Mouse (Mus musculus) cerebellum, adult 2 months (tissue): ENCODE results near the gene Uba3. TPM values are rescaled to one million over a fixed set of nuclear protein-coding genes. Genes with fewer than 3 reads are reported as not detected.

Experiments used
- DNase-seq, 2 experiments: peaks; one replicate each; pipeline ENCODE4 v3.0.0; 2021
- H3K27ac ChIP-seq: fragments of 200-500 bp; 2 replicates; pipeline ENCODE4 v1.5.1; 2012; ENCODE audit warnings: low read length, control low read depth, inconsistent platforms; ENCODE audit not compliant: insufficient read depth
- H3K27me3 ChIP-seq: fragments of 200-500 bp; 2 replicates; pipeline ENCODE4 v1.6.1; 2012; ENCODE audit warnings: inconsistent platforms, mild to moderate bottlenecking, low read length, moderate library complexity; ENCODE audit not compliant: control insufficient read depth, insufficient read depth
- H3K4me1 ChIP-seq: fragments of 200-500 bp; 2 replicates; pipeline ENCODE4 v1.6.1; 2011; ENCODE audit warnings: low read length; ENCODE audit not compliant: control insufficient read depth, insufficient read depth
- H3K4me3 ChIP-seq: fragments of 200-500 bp; replicated peaks from 2 replicates; pipeline ENCODE3; 2011; ENCODE audit warnings: mild to moderate bottlenecking, low read depth, low read length, control low read depth; ENCODE audit not compliant: insufficient read depth
- CTCF ChIP-seq: fragments of 200-500 bp; IDR thresholded peaks from 2 replicates; pipeline ENCODE4 v1.5.1; 2011; ENCODE audit warnings: low read depth, mild to moderate bottlenecking, control low read depth, low read length, moderate library complexity, borderline replicate concordance; ENCODE audit not compliant: insufficient read depth
- POLR2A ChIP-seq: fragments of 200-500 bp; IDR thresholded peaks from 2 replicates; pipeline ENCODE4 v1.6.1; 2011; ENCODE audit warnings: low read length, control low read depth, borderline replicate concordance; ENCODE audit not compliant: insufficient read depth
- WGBS: fragments of 180-500 bp; shearing (Covaris S2); methylation state at CpG from one replicate; pipeline ENCODE4 v1.1.7; 2018; 5-methylcytosine and 5-hydroxymethylcytosine counted together
- polyA plus RNA-seq: library from polyadenylated mRNA; depleted of rRNA; stranded (reverse); fragments of >200 nt; gene quantifications from 2 replicates; pipeline ENCODE4 v1.2.3, GENCODE M21; 2012

The Uba3 gene
- polyA plus RNA-seq, 1 experiment, result 79.1 TPM

- Histone ChIP-seq H3K27ac (peak overlapping the region; percentile 88), H3K4me1 (no peaks in the 10 kb centered on the region), H3K4me3 (peak overlapping the region; percentile 83), H3K27me3 (no peaks in the 10 kb centered on the region)
- 7% methylated on average over 11 of the region's 11 CpGs for WGBS
- DNase-seq, result no peak
- no peak for TF ChIP-seq POLR2A
- no peak for TF ChIP-seq CTCF
These were observed 26.0 kb downstream of the Uba3 start for GRCm38 (mm10) chr6:97179367-97179828.

GRCm38 (mm10) chr6:97178491-97179366 lies 26.7 kb downstream of the Uba3 start, which contains the start of gene Tmf1:
TSS of gene Tmf1 (minus strand) at chr6:97179122.
- H3K4me3 ChIP-seq, result peak within 1 kb of the TSS; percentile 83
- TF ChIP-seq CTCF (no peak), POLR2A (peak; percentile 86)
- no peaks in the 10 kb centered on the region for H3K27me3 ChIP-seq
- peak within 1 kb of the TSS; percentile 88 for H3K27ac ChIP-seq
- under 1% methylated on average over 80 of the region's 80 CpGs for WGBS
- peak; percentile 95 to 96 for DNase-seq
- H3K4me1 ChIP-seq, result no peaks in the 10 kb centered on the region

DNA sequence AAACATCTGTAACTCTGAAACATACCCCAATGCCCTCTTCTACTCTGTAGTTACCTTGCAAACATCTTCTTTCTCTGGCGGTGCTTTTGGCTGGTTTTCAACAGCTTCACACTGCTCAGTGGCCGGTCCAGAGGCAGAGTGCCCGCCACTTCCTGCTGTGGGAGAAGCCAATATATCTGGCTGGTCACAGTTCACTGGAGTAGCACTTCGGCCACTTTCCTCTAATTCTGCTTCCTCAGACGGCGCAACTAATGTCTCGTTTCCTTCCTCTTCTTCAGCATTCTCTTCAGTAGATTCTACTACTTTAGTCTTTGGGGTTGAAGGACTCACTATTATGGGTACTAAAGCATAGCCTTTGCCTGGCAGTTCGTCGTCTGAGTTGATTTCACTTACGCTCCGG lies 29.7 kb downstream of the Uba3 start:
- Histone ChIP-seq H3K27me3 (no peaks in the 10 kb centered on the region), H3K4me3 (no peak overlapping the region), H3K4me1 (no peaks in the 10 kb centered on the region), H3K27ac (no peak overlapping the region)
- TF ChIP-seq CTCF, result no peak
- TF ChIP-seq POLR2A, result no peak
- no peak for DNase-seq
- 57% methylated on average over 11 of the region's 11 CpGs for WGBS

DNA sequence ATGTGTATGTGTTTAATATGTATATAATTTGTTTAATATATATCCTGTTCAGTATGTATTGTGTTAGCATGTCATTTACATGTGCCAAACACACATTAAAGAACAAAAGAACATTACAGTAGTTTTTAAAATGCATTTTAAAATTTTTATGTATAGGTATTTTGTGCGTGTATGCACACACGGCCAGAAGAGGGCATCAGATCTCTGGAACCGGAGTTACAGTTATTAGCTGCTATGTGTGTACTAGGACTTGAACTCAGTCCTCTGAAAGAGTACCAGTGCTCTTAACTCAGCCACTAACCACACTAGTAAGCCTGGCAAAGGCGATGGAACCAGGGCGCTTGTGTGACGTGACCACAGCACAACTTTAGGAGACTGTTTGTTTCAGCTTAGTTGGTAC lies 55.3 kb downstream of the Uba3 start:
- Histone ChIP-seq H3K27me3 (no peaks in the 10 kb centered on the region), H3K27ac (no peak overlapping the region), H3K4me1 (no peaks in the 10 kb centered on the region), H3K4me3 (no peak overlapping the region)
- TF ChIP-seq POLR2A, result no peak
- no peak for TF ChIP-seq CTCF
- no peak for DNase-seq
- WGBS, result 87% methylated on average over 6 of the region's 6 CpGs

DNA sequence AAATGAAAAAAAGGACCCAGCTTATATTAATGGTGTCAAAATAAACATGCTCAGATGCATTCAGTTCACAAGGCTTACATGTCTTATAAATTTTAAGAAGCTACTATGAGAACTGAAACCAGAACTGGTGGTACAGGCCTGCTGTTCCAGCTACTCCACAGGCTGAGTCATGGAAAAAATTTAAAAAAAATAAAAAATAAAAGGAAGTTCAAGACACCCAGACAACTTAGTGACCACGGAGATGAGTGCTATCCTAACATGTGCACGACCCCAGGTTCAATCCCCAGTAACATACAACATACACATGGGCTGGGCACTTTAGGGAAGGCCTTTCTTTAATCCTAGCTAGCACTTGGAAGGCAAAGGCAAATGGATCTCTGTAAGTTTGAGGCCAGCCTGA lies 55.7 kb downstream of the Uba3 start:
- Histone ChIP-seq H3K27ac (no peak overlapping the region), H3K4me1 (no peaks in the 10 kb centered on the region), H3K27me3 (no peaks in the 10 kb centered on the region), H3K4me3 (no peak overlapping the region)
- WGBS, result 81% methylated on average over 2 of the region's 2 CpGs
- DNase-seq, result no peak
- TF ChIP-seq CTCF, result no peak
- no peak for TF ChIP-seq POLR2A

- Histone ChIP-seq H3K4me3 (peak within 1 kb of the TSS; percentile 82), H3K4me1 (no peaks in the 10 kb centered on the region), H3K27ac (peak within 1 kb of the TSS; percentile 50), H3K27me3 (no peaks in the 10 kb centered on the region)
- TF ChIP-seq POLR2A, result peak; percentile 28; the same call in 1 of the 2 replicates
- TF ChIP-seq CTCF, result peak; percentile 31; the same call in 1 of the 2 replicates
- WGBS, result under 1% methylated on average over 56 of the region's 56 CpGs
- peak; percentile 79 to 82 for DNase-seq
These were observed 56.8 kb downstream of the Uba3 start, which contains the start of gene Eogt for GRCm38 (mm10) chr6:97148383-97149251. TSS of gene Eogt (minus strand) at chr6:97149182.

DNA sequence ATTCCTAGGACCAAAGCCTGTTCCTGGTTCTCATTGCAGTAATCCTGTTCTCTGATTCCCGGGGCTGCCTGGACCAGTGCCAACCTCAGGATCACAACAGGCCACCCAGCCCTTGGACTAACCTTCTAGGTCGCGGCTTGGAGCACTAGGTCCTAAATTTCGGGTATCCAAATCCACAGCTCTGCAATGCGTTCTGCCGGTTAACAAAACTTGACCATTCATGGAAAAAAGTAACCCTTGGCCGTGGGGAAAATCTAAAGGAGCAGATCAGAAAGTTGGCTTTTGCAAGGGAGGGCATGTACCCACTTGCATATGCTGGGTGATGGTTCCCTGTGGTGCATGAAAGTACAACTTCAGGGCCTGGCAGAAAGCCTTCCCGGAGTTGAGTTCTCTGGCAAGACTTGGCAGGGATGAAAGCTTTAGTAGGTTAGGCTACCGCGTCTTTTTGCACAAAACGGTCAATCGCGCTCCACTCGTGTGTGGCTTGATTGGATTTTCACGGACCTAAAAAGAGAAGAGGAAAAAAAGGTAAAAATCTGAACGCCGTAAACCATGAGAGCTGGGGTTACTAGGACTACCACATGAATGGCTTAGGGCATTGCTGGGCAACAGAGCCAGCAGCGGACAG lies 57.6 kb downstream of the Uba3 start:
- peak; percentile 39 to 56 for DNase-seq
- Histone ChIP-seq H3K4me3 (peak overlapping the region; percentile 82), H3K27me3 (no peaks in the 10 kb centered on the region), H3K27ac (peak overlapping the region; percentile 50; the same call in 1 of the 2 replicates), H3K4me1 (no peaks in the 10 kb centered on the region)
- WGBS, result 4% methylated on average over 18 of the region's 18 CpGs
- TF ChIP-seq CTCF (no peak), POLR2A (no peak)
